Mouse (Mus musculus) liver, adult (tissue): ENCODE data around the gene Ccdc155.

Source experiments
- GATA4 ChIP-seq: IDR thresholded peaks from 2 replicates; pipeline ENCODE4 v1.6.1; 2014; ENCODE audit warnings: mild to moderate bottlenecking, low read length; ENCODE audit not compliant: insufficient replicate concordance

Ccdc155 gene

GRCm38 (mm10) chr7:45153586-45153985 is 51.1 kb downstream of the Ccdc155 start:
- TF ChIP-seq GATA4, result no peak

GRCm38 (mm10) chr7:45151303-45151702 is 53.4 kb downstream of the Ccdc155 start:
- no peak for TF ChIP-seq GATA4

GRCm38 (mm10) chr7:45150321-45150720 is 54.4 kb downstream of the Ccdc155 start:
- no peak for TF ChIP-seq GATA4

- TF ChIP-seq GATA4, result no peak
Measured at GRCm38 (mm10) chr7:45149545-45149944, 55.1 kb downstream of the Ccdc155 start.

- TF ChIP-seq GATA4, result no peak
Measured at GRCm38 (mm10) chr7:45148534-45149098, 56.1 kb downstream of the Ccdc155 start.

- no peak for TF ChIP-seq GATA4
Measured at GRCm38 (mm10) chr7:45147899-45148298, 56.8 kb downstream of the Ccdc155 start.

- TF ChIP-seq GATA4, result no peak
Measured at GRCm38 (mm10) chr7:45147267-45147666, 57.4 kb downstream of the Ccdc155 start.

GRCm38 (mm10) chr7:45145460-45145859 is 59.2 kb downstream of the Ccdc155 start:
- no peak for TF ChIP-seq GATA4

- TF ChIP-seq GATA4, result no peak
Measured at GRCm38 (mm10) chr7:45144368-45145174, 60.1 kb downstream of the Ccdc155 start.

- no peak for TF ChIP-seq GATA4
Measured at GRCm38 (mm10) chr7:45141914-45142313, 62.8 kb downstream of the Ccdc155 start.

- TF ChIP-seq GATA4, result no peak
Measured at GRCm38 (mm10) chr7:45141319-45141718, 63.4 kb downstream of the Ccdc155 start.

- TF ChIP-seq GATA4, result no peak
Measured at GRCm38 (mm10) chr7:45139904-45140723, 64.6 kb downstream of the Ccdc155 start.

GRCm38 (mm10) chr7:45138403-45138802 is 66.3 kb downstream of the Ccdc155 start:
- TF ChIP-seq GATA4, result no peak

- no peak for TF ChIP-seq GATA4
Measured at GRCm38 (mm10) chr7:45137171-45138006, 67.3 kb downstream of the Ccdc155 start.
